Mouse (Mus musculus) right cerebral cortex, postnatal 10 days (tissue): ENCODE results near the gene Nme2.
"Not testable (repeated sequence)": the region's sequence is repeated elsewhere in the genome, so short reads cannot be mapped to it uniquely, and the experiment has no call there.

Source experiments
- DNase-seq, 2 experiments: peaks; one replicate each; pipeline ENCODE4 v3.0.0; 2021; ENCODE audit warnings: low spot score in 2 of 2

Nme2 gene

DNA sequence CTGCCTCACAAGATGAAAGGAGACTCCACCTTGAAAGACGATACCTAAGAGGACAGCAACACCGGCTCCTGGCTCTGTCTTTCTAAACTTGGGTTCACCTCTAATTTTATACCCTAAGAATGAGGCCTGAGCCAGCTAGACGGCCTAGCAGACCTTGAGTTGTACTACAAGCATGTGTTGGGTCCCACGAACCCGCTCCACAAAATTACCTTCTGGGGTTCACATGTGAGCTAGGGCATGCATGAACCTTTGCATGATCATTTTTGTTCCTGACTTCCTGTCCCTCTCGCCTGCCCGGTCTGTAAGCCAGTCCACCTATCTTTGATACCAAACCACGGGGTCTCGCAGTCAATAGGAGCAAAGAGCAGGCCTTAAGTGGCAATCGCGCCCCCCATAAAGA is 11.3 kb upstream of the Nme2 start:
- no peak for DNase-seq

DNA sequence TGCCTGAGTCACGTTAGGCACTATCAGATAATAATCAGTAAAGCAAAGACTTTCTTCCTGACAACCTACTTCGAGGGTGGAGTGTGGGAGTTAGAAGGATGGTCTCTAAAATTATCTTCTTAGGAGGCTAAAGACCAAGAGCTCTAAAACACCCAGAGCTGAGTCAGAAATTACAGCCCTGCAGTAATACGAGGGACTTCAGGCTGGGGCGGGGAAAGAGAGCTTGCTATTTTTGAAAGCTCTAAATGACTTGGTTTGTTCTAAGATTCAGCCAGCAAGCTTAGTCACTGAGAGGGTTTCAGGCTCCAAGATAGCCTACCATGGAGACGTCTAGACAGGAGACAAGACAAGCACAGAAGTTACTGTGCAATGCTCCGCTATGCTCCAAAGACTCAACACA is 9.3 kb upstream of the Nme2 start:
- no peak for DNase-seq

DNA sequence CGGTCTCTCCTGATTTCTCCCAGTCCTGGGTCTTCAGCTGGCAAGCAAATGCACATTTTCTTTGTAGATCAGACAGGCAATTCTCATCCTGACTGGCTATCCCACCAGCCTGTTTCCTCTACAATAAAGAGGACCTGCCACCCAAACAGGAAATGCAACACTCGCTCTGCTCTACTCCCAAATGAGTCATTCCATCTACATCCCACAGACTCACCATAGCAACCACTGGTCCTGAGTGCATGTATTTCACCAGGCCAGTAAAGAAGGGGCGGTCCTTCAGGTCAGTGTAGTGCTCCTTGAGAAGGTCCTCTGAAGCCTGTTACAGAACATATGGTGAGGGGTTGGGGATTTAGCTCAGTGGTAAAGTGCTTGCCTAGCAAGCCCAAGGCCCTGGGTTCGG is 7.0 kb upstream of the Nme2 start:
- no peak for DNase-seq

DNA sequence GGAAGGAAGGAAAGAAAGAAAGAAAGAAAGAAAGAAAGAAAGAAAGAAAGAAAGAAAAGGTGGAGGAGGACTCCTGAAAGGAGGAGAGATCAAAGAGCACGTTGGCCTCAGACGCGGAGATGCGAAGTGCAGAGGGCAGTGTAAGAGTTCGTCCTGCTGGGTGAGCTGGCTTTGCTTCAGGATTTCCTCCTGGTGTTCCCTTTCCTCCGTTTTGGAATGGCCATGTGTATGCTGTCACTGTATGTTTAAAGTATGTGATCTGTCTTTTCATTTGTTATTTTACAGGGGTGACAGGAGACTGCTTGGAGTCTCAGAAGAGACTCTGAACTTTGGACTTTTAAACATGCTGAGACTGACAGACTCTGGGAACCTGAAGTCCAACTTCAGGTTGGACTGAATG is 5.4 kb upstream of the Nme2 start:
- no peak for DNase-seq

DNA sequence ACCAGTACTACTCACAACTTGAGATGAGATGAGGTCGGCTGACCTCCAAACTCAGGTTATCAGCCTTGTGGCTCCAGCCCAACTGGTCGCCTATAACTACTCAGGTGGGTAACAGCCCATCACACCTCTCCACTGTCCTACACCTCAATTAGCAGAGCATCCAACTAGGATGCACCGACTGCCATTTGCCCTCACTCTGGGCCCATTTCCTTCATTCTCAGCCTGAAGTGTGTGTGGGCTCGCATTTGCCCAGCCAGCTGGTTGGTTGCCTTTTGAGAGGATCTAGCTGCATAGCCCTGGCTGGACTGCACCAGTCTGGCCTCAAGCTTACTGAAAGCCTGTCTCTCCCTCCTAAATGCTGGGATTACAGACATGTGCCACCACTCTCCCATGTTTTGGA is 1.7 kb upstream of the Nme2 start:
- no peak for DNase-seq

DNA sequence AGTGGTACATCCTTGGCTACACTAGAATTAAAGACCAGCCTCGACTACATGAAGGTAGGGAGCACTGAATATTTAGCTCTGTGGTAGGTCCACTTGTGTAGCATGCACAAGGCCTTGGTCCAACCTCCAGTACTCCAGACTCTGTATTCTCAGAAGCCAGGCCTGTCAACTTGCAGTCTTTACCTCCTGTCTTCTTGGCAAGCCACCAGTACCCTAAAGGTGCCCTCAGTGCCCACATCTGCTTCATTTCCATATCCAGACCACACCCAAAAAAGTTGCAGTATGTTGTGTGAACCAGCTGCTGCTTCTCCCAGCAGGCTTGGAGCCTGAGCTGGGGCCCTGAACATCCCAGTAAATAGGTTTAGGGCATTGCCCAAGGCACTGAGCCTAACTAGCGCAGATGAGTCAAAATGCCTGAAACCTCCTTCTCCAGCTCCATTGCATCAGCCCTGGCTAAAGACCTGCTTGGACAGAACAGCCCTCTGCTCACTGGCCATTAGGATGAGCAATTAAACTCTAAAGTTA is 1.0 kb upstream of the Nme2 start:
- DNase-seq, result no peak

DNA sequence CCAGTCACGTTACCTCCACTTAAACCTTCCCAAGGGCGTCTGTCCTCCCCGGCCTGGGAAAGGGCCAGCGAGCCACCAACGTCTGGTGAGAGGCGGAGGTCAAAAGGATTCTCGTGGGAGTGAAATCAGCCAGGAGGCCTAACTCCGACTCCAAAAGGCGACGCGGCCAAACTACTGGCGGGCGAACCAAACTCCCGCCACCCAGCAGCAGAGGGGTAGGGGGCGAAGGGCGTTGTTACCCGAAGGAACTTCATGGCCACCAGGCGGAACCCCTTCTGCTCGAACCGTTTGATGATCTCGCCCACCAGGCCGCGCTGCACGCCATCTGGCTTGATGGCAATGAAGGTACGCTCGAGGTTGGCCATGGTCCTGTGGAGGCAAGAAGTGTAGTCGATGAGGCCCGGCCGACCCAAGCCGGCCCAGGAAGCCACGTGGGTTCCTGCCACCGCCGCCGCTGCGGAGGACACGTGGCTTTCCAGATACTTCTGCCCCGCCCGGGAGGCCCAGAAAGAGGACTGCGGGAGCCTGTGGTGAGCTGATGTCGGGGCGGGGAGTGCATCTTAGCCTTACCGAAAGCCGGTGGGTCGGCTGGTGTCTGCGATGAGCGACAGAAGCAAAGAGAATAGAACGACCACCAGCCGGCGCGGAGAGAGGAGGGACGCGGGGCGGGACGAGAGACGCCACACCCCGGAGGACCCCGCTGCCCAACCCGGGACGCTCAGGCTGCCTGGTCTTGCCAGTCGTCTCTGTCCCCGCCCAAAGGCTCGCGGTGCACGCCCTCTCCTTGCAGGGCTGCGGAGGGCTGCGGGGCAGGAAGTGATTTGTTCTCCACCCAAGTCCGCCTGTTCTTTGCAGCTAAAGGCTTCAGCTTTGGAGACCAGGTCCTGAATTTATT is 556 bp downstream of the Nme2 start:
- DNase-seq, result peak; percentile 95

DNA sequence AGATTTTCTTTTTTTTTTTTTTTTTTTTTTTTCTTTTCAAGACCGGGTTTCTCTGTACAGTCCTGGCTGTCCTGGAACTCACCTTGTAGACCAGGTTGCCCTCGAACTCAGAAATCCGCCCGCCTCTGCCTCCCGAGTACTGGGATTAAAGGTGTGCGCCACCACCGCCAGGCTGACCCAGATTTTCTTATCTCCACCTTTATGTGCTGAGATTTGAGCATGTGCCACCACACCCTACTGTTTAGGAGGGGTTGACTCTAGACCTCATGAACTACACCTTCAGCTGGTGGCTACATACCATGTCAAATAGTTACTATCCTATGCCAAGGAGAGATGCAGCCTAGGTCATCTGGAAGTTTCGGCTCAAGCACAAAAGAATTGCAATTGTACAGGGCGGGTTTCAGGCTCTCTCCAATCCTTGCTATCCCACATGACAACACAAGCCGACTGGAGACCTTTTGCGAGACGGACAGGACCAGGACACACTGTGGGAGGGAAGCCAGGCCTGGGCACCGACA is 1.3 kb downstream of the Nme2 start:
- DNase-seq, result no peak

DNA sequence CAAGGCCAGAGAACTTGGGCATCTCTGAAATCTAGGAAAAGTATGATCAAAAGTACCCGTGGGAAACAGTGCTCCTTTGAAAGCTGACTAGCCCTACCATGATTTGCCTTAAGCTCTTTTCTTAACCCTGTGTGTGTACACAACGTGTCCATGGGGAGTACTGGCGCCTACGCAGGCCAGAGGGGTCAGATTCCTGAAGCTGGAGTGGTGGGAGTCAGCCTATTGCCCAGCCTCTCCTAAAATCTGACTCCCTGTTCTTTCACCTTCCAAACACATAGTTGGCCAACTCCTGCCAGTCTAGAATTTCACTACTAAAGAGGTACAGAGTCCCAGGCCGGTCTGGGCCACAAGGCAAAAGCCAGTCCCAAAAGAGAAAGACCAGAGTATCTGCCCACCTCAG is 3.7 kb downstream of the Nme2 start:
- no peak for DNase-seq

DNA sequence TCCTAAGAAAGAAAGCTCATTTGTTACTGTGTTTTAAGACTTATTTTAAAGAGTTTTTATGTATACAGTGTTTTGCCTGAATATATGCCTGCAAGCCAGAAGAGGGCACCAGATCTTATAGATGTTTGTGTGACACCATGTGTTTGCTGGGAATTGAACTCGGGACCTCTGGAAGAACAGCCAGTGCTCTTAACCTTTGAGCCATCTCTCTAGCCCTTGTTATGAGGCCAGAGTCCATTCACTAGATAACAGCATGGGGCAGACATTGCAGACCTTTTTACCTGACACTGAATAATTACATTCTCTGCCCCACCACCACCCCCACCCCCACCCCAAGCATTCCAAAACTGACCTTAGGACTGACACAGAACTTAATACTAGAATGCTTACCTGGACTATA is 6.0 kb downstream of the Nme2 start:
- DNase-seq, result no peak

DNA sequence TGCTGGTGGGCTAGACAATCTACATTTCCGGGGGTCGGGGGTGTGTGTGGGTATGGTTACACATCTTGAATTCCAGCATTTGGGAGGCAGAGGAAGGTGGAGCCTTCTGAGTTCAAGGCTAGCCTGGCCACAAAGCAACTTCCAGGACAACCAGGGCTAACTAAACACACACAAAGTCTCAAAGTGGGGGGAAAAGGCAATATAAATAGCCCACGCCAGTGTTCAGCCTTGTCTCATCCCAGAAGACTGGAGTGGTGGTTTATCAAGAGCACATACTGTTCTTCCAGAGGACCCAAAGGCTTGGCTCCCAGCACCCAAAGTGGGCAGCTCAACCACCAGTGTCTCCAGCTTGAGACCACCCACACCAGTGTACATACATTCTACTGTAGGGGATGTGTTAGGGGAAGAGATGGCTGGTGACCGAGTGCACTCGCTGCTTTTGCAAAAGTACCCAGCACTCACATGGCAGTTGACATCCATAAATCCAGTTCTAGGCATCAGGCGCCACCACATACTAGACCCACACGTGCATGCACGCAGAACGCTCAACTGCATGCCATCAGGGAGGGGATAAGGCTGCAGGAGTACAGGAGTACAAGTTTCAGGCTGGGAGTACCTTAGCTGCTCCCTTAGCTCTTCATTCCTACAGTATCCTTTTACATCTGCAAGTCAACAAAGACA is 7.0 kb downstream of the Nme2 start:
- no peak for DNase-seq

DNA sequence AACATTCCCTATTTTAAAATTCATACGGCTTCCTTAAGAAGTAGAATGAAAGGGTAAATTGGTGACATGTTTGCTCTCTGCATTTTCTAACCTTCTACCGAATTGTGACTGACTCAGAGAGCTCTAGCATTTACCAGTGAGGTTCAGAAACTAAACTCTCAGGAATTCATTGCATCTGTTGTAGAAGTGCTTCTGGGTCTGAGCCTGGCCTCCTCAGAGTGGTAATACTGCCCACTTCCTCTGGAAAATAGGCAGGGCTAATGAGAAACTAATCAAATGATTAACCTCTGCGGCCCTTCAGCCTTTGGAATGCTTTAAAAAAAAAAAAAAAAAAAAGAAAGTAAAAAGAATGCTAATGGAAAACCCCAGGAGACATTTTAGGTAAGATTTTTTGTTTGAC is 11.1 kb downstream of the Nme2 start:
- DNase-seq, result no peak

DNA sequence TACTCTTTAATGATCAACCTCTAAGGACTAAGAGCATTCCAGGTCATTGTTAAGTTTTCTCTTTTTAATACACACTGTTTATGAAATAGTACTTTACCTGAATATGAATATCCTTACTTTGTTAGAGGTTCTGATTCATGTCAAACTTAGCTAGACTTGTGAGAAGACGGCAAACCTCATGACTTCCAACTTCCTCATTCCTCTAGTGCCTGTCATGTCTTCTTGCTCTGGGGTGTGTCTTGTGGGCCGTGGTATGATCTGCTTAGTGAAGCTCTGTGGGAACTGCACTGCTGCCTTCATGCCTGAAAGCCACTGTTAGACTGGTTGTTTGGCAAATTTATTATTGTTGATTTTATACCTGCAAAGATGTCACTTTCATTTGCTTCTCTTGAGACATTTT is 15.2 kb downstream of the Nme2 start:
- no peak for DNase-seq

DNA sequence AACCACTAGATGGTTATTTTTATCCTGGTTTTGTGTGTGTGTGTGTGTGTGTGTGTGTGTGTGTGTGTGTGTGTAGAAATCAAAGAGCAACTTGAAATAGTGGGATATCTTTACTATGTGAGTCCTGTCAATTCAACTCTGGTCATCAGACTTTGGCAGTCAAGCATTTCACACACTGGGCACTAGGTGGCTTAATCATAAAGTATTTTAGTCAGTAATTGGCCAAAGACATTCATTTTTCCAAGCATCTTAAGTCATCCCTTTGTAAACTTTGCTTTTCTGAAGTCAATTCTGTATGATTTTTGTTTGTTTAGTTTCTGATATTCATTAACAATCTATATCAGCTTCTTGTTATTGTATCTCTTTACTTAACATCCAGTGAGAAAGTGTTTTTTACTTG is 27.0 kb downstream of the Nme2 start:
- DNase-seq, result no peak

DNA sequence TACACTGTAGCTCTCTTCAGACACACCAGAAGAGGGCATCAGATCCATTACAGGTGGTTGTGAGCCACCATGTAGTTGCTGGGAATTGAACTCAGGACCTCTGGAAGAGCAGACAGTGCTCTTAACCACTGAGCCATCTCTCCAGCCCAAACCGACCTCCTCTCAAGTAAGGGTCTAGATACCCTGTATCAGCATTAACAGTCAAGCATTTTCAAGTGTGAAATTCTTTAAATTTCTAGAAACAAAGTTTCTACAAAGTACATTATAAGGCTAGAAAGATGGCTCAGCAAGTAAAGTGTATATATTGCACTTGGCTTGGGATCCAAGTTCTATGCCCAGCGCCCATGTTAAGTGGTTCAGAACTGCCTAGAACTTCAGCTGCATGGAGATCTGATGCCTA is 41.0 kb downstream of the Nme2 start:
- not testable (repeated sequence) for DNase-seq

DNA sequence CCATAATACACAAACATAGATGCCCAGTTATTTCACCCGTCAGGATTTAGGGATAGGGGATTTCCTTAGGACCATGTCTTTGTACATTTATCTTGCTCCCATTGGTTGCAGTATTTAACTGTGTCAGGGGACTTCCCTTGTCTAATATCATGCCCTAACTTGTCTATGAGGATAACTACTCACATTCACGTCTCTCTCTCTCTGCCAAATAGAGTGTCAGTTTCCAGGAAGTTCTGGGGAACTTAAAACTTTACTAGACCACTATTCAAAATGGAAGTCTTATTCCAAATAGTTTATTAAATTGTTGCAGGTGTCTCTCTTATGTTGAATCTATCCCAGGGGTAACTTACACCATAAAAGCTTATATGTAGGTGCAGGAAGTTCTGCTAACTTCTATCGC is 44.5 kb downstream of the Nme2 start:
- DNase-seq, result no peak

DNA sequence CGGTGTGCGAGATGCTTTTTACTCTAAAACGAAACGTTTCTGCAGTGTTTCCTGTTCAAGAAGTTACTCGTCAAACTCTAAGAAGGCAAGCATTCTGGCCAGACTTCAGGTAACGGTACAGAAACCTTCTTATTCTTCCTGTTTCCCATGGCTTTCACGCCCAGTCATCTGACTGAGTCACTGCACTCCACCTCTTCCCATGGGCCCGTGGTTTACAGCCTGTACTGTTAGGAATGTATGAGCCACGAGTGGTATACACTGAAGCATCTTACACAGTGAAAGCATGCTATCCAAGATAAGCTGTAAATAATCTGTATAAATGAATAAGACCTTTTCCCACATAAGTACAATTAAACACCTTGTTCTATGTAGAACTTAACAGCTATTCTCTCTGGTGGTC is 47.2 kb downstream of the Nme2 start:
- DNase-seq, result no peak

DNA sequence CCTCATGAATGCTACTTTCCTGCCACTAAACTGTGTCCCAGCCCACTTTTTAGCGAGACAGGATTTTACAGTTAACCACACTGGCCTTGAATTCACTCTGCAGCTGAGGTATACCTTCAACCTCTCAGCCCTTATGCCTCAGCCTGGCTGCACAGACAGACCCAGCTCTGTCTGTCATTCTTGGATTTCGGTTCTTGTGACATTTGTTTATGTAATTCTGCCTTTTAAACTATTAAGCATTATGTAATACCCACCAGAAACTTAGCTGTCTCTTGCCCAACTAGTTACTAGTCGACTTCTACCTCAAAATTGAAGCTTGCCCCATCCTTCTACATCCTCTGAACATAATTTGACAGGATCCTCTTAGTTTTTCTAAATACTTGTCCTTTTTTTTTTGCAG is 48.2 kb downstream of the Nme2 start:
- no peak for DNase-seq

DNA sequence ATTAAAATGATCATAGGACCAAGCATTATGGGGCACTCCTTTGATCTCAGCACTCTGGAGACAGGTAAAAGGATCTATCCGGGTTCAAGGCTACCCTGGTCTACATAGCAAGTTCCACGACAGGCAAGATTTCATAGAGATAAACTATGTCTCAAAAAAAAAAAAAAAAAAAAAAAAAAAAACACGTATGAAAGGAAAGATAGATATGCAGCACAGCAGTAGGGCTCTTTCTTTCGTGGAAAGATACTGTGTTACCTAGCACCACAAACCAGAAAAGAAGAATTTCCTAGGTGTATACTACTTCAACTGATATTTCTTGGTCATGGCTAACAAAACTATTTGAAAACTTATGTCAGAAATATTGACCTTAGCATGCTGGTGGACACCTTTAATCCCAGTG is 49.2 kb downstream of the Nme2 start:
- DNase-seq, result no peak
